Mouse (Mus musculus) neural tube, embryonic 12.5 days (tissue): Measurements from ENCODE around the gene Gnb2. TPM values are rescaled to one million over a fixed set of nuclear protein-coding genes. Genes with fewer than 3 reads are reported as not detected.

Experiments used
- ATAC-seq: fragments of 200-750 bp; cut with Nextera tagmentation; 2 replicates; pipeline ENCODE4 v1.8.0; 2017; ENCODE audit warnings: low read depth, mild to moderate bottlenecking, moderate TSS enrichment, moderate library complexity; ENCODE audit not compliant: low FRiP score
- H3K27ac ChIP-seq: fragments of 300-500 bp; sonication (generic); 2 replicates; pipeline ENCODE4 v1.5.1; 2016
- H3K27me3 ChIP-seq: fragments of 300-500 bp; sonication (generic); replicated peaks from 2 replicates; pipeline ENCODE4 v1.6.1; 2016; ENCODE audit warnings: mild to moderate bottlenecking
- H3K36me3 ChIP-seq: fragments of 300-500 bp; sonication (generic); 2 replicates; pipeline ENCODE4 v1.6.1; 2016; ENCODE audit warnings: mild to moderate bottlenecking
- H3K4me1 ChIP-seq: fragments of 300-500 bp; sonication (generic); 2 replicates; pipeline ENCODE4 v1.6.1; 2016
- H3K4me2 ChIP-seq: fragments of 300-500 bp; sonication (generic); replicated peaks from 2 replicates; pipeline ENCODE4 v1.6.1; 2016; ENCODE audit warnings: mild to moderate bottlenecking
- H3K4me3 ChIP-seq: fragments of 300-500 bp; sonication (generic); 2 replicates; pipeline ENCODE4 v1.5.1; 2016
- H3K9ac ChIP-seq: fragments of 300-500 bp; sonication (generic); 2 replicates; pipeline ENCODE4 v1.6.1; 2016; ENCODE audit warnings: mild to moderate bottlenecking
- H3K9me3 ChIP-seq: fragments of 300-500 bp; sonication (generic); 2 replicates; pipeline ENCODE4 v1.6.1; 2016; ENCODE audit warnings: mild to moderate bottlenecking
- WGBS: fragments of 180-500 bp; shearing (Covaris S2); methylation state at CpG from one replicate; pipeline ENCODE4 v1.1.7; 2016; 5-methylcytosine and 5-hydroxymethylcytosine counted together
- microRNA-seq: library from miRNA; unstranded; fragments of <30 nt; microRNA quantifications from one replicate; pipeline ENCODE4, GENCODE M21; 2017
- polyA plus RNA-seq: library from polyadenylated mRNA; unstranded; fragments of >200 nt; fragmentation: Nextera tagmentation; extraction: Ambion mirVana; gene quantifications from 2 replicates; pipeline ENCODE4 v1.2.1, GENCODE M21; 2016

The Gnb2 gene
- polyA plus RNA-seq, 1 experiment from 2014 or later, result 468 TPM

DNA sequence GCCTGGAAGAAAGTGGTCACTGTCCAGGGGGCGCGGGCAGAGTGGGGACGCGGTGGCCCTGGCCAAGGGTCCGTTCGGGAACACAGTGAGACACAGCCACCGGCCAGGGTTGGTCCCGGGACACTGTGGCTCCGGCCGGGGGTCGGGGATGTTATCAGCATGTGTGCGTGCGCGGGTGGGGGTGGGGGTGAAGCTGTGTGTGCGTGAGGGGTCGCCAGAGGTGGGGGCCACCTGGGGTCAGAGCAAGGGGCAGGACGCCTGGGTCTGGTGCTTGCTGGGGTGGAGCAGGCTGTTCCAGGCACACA lies 47.5 kb downstream of the Gnb2 start:
- Histone ChIP-seq H3K9ac (0 out of 2 replicates have a peak overlapping the region, but pooled peaks have one; percentile 29), H3K27ac (no peak overlapping the region), H3K4me2 (peak overlapping the region; percentile 70), H3K4me1 (peaks cover 13% of the 10 kb centered on the region), H3K9me3 (no peaks in the 10 kb centered on the region), H3K4me3 (peak overlapping the region; percentile 18), H3K27me3 (peaks cover 4% of the 10 kb centered on the region; the same call in 1 of the 2 replicates), H3K36me3 (no peaks in the 10 kb centered on the region)
- no peak for ATAC-seq
- WGBS, result under 1% methylated on average over 17 of the region's 17 CpGs

DNA sequence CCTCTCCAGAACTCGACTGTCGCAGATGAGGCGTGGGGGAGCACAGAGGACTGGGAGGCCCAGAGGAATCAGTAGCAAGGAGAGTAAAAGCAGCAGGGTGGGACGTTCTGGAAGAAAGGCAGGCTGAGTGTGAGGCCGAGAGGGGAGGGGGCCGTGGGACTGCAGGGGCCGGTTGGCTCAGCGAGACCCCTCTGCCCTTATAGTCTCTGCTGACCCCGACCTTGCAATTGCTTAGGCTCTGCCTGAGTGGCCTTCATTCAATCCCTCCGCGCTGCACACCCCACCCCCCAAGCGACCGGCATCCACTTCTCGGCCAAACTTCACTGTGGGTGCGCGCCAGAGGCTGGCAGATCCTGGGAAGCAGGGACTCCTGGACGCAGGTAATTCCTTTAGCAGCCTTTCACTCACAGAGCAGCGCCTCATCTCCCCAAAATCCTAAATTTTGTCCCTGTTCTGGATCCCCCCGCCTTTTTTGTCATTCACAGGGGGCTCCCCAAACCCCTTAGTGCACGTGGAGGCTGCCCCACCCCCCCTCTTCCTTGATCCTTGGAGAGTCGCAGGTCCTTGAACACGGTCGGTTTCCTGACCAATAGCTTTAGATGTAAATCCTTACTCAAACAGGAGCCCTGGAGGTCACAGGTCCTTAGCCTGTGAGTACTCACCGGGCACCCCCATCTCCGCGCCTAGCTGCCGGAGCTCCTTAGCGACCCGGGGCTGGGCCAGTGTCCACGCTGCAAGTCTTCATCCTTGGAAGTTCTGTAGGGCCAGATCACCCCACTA lies 48.0 kb downstream of the Gnb2 start:
- 5% methylated on average over 30 of the region's 30 CpGs for WGBS
- Histone ChIP-seq H3K9ac (0 out of 2 replicates have a peak overlapping the region, but pooled peaks have one; percentile 29), H3K27me3 (peaks cover 4% of the 10 kb centered on the region; the same call in 1 of the 2 replicates), H3K9me3 (no peaks in the 10 kb centered on the region), H3K4me3 (peak overlapping the region; percentile 18), H3K27ac (no peak overlapping the region), H3K36me3 (no peaks in the 10 kb centered on the region), H3K4me2 (peak overlapping the region; percentile 70), H3K4me1 (peaks cover 13% of the 10 kb centered on the region)
- ATAC-seq, result no peak

DNA sequence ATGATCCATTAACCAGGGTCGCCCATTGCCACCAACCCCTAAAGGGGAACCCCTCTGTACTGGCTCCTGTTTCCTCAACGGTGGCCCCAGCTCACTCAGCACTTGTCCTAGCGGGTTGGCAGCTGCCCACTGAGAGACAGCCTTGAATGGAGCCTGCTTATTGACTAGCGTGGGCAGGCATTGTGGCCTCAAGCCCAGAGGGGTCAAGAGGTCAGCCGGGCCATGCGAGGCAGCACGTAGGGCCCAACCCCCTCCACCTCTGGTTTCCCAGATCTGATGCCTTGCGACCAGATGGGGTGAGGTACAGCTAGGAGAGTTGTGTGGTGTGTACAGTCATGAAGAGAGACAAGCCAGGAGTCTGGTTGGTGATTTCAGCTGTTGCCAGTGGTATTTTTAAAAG lies 51.4 kb downstream of the Gnb2 start:
- Histone ChIP-seq H3K9ac (no peak overlapping the region; the same call in 1 of the 2 replicates), H3K9me3 (no peaks in the 10 kb centered on the region), H3K27me3 (peaks cover 4% of the 10 kb centered on the region; the same call in 1 of the 2 replicates), H3K4me1 (peaks cover 13% of the 10 kb centered on the region), H3K4me2 (no peak overlapping the region), H3K4me3 (no peak overlapping the region), H3K36me3 (no peaks in the 10 kb centered on the region), H3K27ac (no peak overlapping the region)
- no peak for ATAC-seq
- 8% methylated on average over 8 of the region's 8 CpGs for WGBS

DNA sequence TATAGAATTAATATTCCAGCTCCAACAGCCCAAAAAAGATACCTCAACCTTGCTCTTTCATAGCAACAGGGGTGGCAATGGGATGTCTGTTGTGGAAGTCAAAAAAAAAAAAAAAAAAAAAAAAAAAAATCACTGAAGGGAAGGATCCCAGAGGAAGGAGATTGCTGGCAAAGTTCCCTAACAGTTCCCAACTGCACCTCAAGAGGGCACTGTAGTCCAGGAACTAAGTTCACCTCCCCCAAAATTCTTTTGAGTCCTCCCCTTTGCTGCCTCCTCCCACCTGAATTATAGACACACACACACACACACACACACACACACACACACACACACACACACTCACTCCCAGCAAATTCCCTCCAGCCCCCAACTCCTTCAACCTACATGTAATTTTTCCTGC lies 52.2 kb downstream of the Gnb2 start:
- no peak for ATAC-seq
- H3K36me3 ChIP-seq, result no peaks in the 10 kb centered on the region

More for the DNA sequence above, 52.2 kb downstream of the Gnb2 start:
- Histone ChIP-seq H3K4me3 (no peak overlapping the region), H3K4me1 (peaks cover 12% of the 10 kb centered on the region), H3K27ac (no peak overlapping the region), H3K9ac (no peak overlapping the region), H3K9me3 (no peaks in the 10 kb centered on the region), H3K4me2 (no peak overlapping the region), H3K27me3 (peaks cover 4% of the 10 kb centered on the region; the same call in 1 of the 2 replicates)

Small RNA genes within 50 kb of the gene (microRNA-seq; reads per million reads assigned to microRNA genes)
- gene Mir6418, result not detected

Other genes with a start within 250 kb of the Gnb2 start
- 20.6 and 23.5 TPM in 2 replicates for gene Ache, start 246.0 kb downstream of the Gnb2 start, polyA plus RNA-seq
- gene Ufsp1, start 238.9 kb downstream of the Gnb2 start, polyA plus RNA-seq, result 11.4 and 11.6 TPM in 2 replicates
- gene Srrt, start 225.8 kb downstream of the Gnb2 start, polyA plus RNA-seq, result 155 and 167 TPM in 2 replicates
- 31.7 and 36.2 TPM in 2 replicates for gene Trip6, start 219.1 kb downstream of the Gnb2 start, polyA plus RNA-seq
- gene Slc12a9, start 199.9 kb downstream of the Gnb2 start, polyA plus RNA-seq, result 24.4 and 25.1 TPM in 2 replicates
- 25.6 and 28.1 TPM in 2 replicates for gene Ephb4, start 183.4 kb downstream of the Gnb2 start, polyA plus RNA-seq
- 0.04 and 0.09 TPM in 2 replicates for gene Zan, start 56.4 kb downstream of the Gnb2 start, polyA plus RNA-seq
- gene Pop7, start 31.0 kb downstream of the Gnb2 start, polyA plus RNA-seq, result 65.4 and 71.0 TPM in 2 replicates
- gene Gigyf1, start 15.0 kb downstream of the Gnb2 start, polyA plus RNA-seq, result 17.6 and 19.4 TPM in 2 replicates
- gene Epo, start 268 bp downstream of the Gnb2 start, polyA plus RNA-seq, result not detected in 2 replicates
- 109 and 118 TPM in 2 replicates for gene Actl6b, start 20.0 kb upstream of the Gnb2 start, polyA plus RNA-seq
- gene Tfr2, start 36.3 kb upstream of the Gnb2 start, polyA plus RNA-seq, result 1.8 TPM in 2 replicates
- 36.8 and 42.1 TPM in 2 replicates for gene Mospd3, start 67.5 kb upstream of the Gnb2 start, polyA plus RNA-seq
- gene Pcolce, start 80.3 kb upstream of the Gnb2 start, polyA plus RNA-seq, result 51.8 and 52.0 TPM in 2 replicates
- 0.11 and 0.39 TPM in 2 replicates for gene Fbxo24, start 95.5 kb upstream of the Gnb2 start, polyA plus RNA-seq
- gene Lrch4, start 95.6 kb upstream of the Gnb2 start, polyA plus RNA-seq, result 29.4 and 32.5 TPM in 2 replicates
- 8.9 and 9.4 TPM in 2 replicates for gene Gm20605, start 95.7 kb upstream of the Gnb2 start, polyA plus RNA-seq
- gene Sap25, start 107.8 kb upstream of the Gnb2 start, polyA plus RNA-seq, result 7.6 and 9.5 TPM in 2 replicates
- 0.19 and 0.29 TPM in 2 replicates for gene Irs3, start 112.2 kb upstream of the Gnb2 start, polyA plus RNA-seq
- gene Agfg2, start 151.2 kb upstream of the Gnb2 start, polyA plus RNA-seq, result 20.8 and 22.2 TPM in 2 replicates
- 16.4 and 21.8 TPM in 2 replicates for gene Nyap1, start 208.1 kb upstream of the Gnb2 start, polyA plus RNA-seq
- gene Tsc22d4, start 212.2 kb upstream of the Gnb2 start, polyA plus RNA-seq, result 68.4 and 68.7 TPM in 2 replicates
- gene Ppp1r35, start 245.3 kb upstream of the Gnb2 start, polyA plus RNA-seq, result 61.5 TPM in 2 replicates